Mouse (Mus musculus) heart, embryonic 15.5 days (tissue): ENCODE data around the gene Clnk. TPM values are rescaled to one million over a fixed set of nuclear protein-coding genes. Genes with fewer than 3 reads are reported as not detected.

Source experiments
- ATAC-seq: fragments of 200-750 bp; cut with Nextera tagmentation; replicated peaks from 2 replicates; pipeline ENCODE4 v1.8.0; 2017; ENCODE audit warnings: low read depth, moderate TSS enrichment; ENCODE audit not compliant: insufficient number of reproducible peaks, insufficient read depth, low FRiP score
- H3K27ac ChIP-seq: fragments of 300-500 bp; sonication (generic); 2 replicates; pipeline ENCODE4 v1.5.1; 2015; ENCODE audit warnings: mild to moderate bottlenecking, inconsistent platforms
- H3K27me3 ChIP-seq: fragments of 300-500 bp; sonication (generic); 2 replicates; pipeline ENCODE4 v1.6.1; 2015; ENCODE audit warnings: inconsistent platforms
- H3K36me3 ChIP-seq: fragments of 300-500 bp; sonication (generic); 2 replicates; pipeline ENCODE4 v1.6.1; 2015; ENCODE audit warnings: mild to moderate bottlenecking, inconsistent platforms
- H3K4me1 ChIP-seq: fragments of 300-500 bp; sonication (generic); replicated peaks from 2 replicates; pipeline ENCODE4 v1.6.1; 2015; ENCODE audit warnings: inconsistent platforms
- H3K4me2 ChIP-seq: fragments of 300-500 bp; sonication (generic); 2 replicates; pipeline ENCODE4 v1.6.1; 2015; ENCODE audit warnings: inconsistent platforms, mild to moderate bottlenecking, moderate library complexity
- H3K4me3 ChIP-seq: fragments of 300-500 bp; sonication (generic); 2 replicates; pipeline ENCODE4 v1.5.1; 2015; ENCODE audit warnings: mild to moderate bottlenecking, inconsistent platforms
- H3K9ac ChIP-seq: fragments of 300-500 bp; sonication (generic); 2 replicates; pipeline ENCODE4 v1.6.1; 2015; ENCODE audit warnings: mild to moderate bottlenecking, inconsistent platforms
- H3K9me3 ChIP-seq: fragments of 300-500 bp; sonication (generic); replicated peaks from 2 replicates; pipeline ENCODE4 v1.6.1; 2016; ENCODE audit warnings: inconsistent platforms
- whole genome bisulfite sequencing: fragments of 180-500 bp; shearing (Covaris S2); methylation state at CpG from one replicate; pipeline ENCODE4 v1.1.7; 2015; ENCODE audit warnings: mixed read lengths; 5-methylcytosine and 5-hydroxymethylcytosine counted together
- polyA plus RNA-seq: library from polyadenylated mRNA; unstranded; fragments of >200 nt; fragmentation: Nextera tagmentation; extraction: Ambion mirVana; gene quantifications from 2 replicates; pipeline ENCODE4 v1.2.1, GENCODE M21; 2015

Gene Clnk
- polyA plus RNA-seq, 1 experiment from 2014 or later: not detected

DNA sequence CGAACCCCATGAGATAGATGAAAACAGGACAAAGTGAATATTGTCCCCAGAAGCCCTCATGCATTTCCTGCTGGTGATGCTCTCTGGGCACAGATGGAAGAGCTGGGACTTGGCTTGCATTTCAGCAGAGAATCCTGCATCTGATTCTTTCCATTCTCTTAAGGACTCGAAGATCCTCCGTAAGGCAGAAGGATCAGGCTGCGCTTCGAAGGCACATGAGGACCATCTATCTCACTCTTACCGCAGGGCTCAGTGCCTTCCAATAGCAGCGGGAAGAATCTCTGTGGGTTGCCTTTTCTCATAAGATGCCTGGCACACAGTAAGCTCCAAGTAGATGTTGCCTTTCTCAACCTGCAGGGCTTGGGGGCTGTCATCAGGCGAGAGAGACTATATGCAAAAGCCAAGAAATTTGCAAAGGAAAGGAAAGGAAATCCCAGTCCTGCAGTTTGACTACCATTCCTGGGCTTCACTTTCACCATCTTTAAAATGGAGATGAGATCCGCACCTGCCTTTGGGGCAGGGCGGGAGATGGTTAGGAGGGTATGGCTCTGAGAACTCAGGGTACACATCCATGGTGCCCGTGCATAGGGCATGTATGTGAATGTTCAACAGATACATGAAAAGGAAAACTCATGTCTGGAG is 167.6 kb downstream of the Clnk start:
- Histone ChIP-seq H3K9ac (no peak overlapping the region), H3K27me3 (no peaks in the 10 kb centered on the region), H3K9me3 (no peaks in the 10 kb centered on the region), H3K4me3 (no peak overlapping the region), H3K36me3 (no peaks in the 10 kb centered on the region), H3K4me1 (no peaks in the 10 kb centered on the region), H3K27ac (no peak overlapping the region), H3K4me2 (no peak overlapping the region)
- 66% methylated on average over 11 of the region's 11 CpGs for WGBS
- ATAC-seq: no peak

DNA sequence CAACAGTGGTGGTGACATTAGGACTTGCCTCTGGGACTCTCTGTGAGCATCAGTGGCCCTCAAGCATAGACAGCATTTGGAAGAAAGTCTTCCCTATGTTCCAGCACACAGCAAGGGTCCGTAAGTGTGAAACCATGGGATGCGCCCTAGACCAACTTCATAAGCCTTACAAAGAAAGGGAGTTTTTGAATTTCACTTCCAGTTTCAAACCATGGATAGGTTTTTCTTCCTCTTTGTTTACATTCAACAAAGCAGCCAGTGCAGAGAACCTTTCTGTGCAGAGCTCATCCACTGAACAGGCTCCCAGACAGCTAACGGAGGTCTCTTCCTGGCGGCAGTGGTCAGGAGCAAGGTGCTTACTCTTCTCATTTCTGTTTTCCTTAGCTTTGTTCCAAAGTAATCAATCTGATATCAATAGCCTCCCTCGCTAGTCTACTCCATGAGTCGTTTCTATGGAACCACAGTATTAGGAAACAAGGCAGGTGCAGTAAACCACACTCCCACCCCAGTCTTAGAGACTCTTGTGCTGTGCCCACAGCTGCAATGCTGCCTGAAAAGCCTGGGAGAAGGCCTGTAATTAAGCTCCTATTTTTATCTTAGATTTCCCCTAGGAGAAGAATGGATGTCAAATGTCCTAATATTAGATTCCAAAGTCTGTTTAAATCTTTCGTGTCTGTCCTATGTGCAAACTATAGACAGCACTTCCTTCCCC is 169.1 kb downstream of the Clnk start:
- no peaks in the 10 kb centered on the region for H3K27me3 ChIP-seq
- H3K4me1 ChIP-seq: no peaks in the 10 kb centered on the region
- H3K4me3 ChIP-seq: no peak overlapping the region
- H3K9ac ChIP-seq: no peak overlapping the region
- WGBS: 69% methylated on average over 7 of the region's 7 CpGs
- no peak for ATAC-seq
- H3K27ac ChIP-seq: no peak overlapping the region
- no peaks in the 10 kb centered on the region for H3K36me3 ChIP-seq
- no peaks in the 10 kb centered on the region for H3K9me3 ChIP-seq
- no peak overlapping the region for H3K4me2 ChIP-seq

DNA sequence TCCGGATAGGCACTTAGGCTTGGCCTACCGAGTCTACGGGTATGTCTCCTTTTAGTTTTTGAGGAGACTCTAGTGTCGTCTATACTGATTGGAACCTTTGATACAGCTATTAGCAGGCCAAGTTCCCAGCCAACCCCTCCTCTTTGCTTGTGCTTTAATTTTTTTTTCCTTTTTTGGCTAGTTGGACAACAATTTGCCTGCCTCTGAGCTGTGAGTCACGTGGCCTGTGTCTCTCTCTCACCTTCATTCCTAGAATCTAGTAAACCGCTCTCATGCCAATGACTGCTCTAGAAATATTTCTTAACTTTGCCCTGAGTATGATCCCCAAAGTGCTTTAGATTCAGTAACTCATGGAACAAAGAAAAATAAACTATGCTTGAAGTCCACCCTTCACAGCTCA is 173.7 kb downstream of the Clnk start:
- no peak for ATAC-seq
- Histone ChIP-seq H3K9ac (no peak overlapping the region), H3K4me1 (no peaks in the 10 kb centered on the region), H3K4me3 (no peak overlapping the region), H3K9me3 (no peaks in the 10 kb centered on the region), H3K27ac (no peak overlapping the region), H3K4me2 (no peak overlapping the region), H3K36me3 (no peaks in the 10 kb centered on the region), H3K27me3 (no peaks in the 10 kb centered on the region)
- WGBS: 91% methylated on average over 6 of the region's 6 CpGs

DNA sequence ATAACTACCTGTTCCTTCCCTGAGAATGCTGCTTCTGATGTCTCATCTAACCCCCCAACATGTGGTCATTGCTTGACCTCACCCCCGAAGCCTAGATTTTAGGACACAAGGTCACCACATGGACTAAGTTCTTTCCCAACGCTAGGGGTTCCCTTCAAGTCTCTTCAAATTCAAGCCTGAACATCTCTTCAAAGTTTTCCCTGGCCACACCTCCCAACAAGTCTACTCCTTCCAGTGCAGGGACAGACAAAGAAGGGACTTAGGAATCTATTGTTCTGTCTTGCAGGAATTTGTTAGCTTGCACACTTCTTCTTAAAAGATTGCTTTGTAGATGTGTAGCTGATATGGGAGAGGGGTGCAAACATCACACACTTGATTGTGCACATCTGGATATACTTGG is 174.5 kb downstream of the Clnk start:
- no peak overlapping the region for H3K4me2 ChIP-seq
- H3K27me3 ChIP-seq: no peaks in the 10 kb centered on the region
- ATAC-seq: no peak
- no peak overlapping the region for H3K27ac ChIP-seq
- no peaks in the 10 kb centered on the region for H3K9me3 ChIP-seq
- WGBS: 64% methylated on average over 2 of the region's 2 CpGs
- H3K4me3 ChIP-seq: no peak overlapping the region
- no peaks in the 10 kb centered on the region for H3K36me3 ChIP-seq
- no peaks in the 10 kb centered on the region for H3K4me1 ChIP-seq
- no peak overlapping the region for H3K9ac ChIP-seq

DNA sequence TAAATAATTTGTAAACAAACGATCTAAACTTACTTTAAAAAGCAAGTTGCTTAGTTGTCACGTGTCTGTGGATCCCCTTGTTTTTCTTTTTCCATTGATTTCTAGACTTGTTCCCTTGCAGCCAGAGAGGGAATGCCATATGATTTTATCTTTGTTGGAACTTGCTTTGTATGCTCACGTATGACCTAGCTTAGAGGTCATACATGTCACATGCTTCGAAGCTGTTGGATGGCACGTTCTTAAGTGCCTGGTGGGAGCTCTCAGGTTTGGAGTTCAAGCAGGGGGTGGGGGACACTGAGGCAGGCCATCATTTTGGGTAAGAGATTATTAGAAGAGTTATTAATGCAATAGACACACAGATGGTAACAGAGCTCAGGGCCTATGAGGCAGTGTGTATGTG is 178.1 kb downstream of the Clnk start:
- Histone ChIP-seq H3K27me3 (no peaks in the 10 kb centered on the region), H3K4me1 (no peaks in the 10 kb centered on the region), H3K9me3 (no peaks in the 10 kb centered on the region), H3K27ac (no peak overlapping the region), H3K9ac (no peak overlapping the region), H3K4me2 (no peak overlapping the region), H3K4me3 (no peak overlapping the region), H3K36me3 (no peaks in the 10 kb centered on the region)
- no peak for ATAC-seq
- 65% methylated on average over 5 of the region's 5 CpGs for WGBS

DNA sequence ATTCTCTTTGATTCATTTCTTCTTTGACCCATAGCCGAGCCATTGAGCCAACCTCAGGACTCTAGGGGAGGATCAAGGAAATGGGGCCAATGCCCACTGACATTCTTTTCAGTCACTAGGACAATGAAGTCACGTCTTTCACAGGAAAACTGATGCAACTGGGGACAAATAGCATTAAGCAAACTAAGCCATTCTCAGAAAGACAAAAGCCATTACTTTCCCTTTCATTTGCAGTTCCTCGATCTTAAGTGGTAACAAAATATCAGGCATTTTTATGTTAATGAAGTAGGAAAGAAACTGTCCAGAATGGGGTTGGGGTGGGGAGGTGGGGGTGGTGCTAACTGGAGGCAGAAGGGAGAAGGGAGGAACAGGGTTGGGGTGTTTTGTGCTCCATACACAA is 178.6 kb downstream of the Clnk start:
- H3K4me3 ChIP-seq: no peak overlapping the region
- WGBS: 57% methylated on average over 3 of the region's 3 CpGs

DNA sequence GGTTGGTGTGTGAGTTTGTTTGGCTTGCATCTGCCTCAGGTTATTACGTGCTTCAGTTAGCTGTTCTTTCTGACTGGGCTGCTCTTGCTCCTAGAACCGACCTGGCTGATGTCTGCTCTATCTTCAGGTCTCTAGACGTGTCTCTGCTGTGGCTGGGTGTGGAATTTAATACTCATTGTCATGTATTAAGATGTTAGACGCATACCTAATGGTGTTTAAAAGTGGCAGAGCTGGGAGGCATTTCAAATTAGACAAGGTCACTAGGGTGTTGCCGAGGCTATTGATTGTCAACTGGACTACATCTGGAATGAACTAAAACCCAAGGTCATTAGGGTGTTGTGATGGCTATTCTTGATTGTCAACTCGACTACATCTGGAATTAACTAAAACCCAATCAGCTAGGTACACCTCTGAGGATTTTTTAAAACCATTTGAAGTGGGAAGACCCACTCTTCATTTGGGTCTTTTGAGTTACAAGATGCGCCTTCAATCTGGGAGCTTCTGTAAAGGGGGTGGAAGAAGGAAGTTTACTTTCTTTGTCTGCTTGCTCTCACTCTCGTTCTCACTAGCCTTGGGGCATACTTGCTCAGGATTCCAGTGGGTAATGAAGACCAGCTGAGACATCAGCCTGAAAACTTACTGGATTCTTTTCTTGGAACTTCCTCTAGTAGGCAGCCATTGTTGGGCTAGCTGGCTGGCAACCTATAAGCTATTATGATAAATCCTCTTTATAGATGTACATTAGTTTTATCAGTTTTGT is 179.8 kb downstream of the Clnk start:
- H3K36me3 ChIP-seq: no peaks in the 10 kb centered on the region
- ATAC-seq: no peak
- H3K27me3 ChIP-seq: no peaks in the 10 kb centered on the region
- no peak overlapping the region for H3K4me3 ChIP-seq
- H3K4me2 ChIP-seq: no peak overlapping the region
- H3K9ac ChIP-seq: no peak overlapping the region
- no peak overlapping the region for H3K27ac ChIP-seq
- no peaks in the 10 kb centered on the region for H3K9me3 ChIP-seq
- 74% methylated on average over 8 of the region's 8 CpGs for WGBS
- H3K4me1 ChIP-seq: no peaks in the 10 kb centered on the region

More for the DNA sequence above, 178.6 kb downstream of the Clnk start:
- Histone ChIP-seq H3K27ac (no peak overlapping the region), H3K36me3 (no peaks in the 10 kb centered on the region), H3K27me3 (no peaks in the 10 kb centered on the region), H3K4me2 (no peak overlapping the region), H3K9me3 (no peaks in the 10 kb centered on the region), H3K9ac (no peak overlapping the region), H3K4me1 (no peaks in the 10 kb centered on the region)
- ATAC-seq: no peak

DNA sequence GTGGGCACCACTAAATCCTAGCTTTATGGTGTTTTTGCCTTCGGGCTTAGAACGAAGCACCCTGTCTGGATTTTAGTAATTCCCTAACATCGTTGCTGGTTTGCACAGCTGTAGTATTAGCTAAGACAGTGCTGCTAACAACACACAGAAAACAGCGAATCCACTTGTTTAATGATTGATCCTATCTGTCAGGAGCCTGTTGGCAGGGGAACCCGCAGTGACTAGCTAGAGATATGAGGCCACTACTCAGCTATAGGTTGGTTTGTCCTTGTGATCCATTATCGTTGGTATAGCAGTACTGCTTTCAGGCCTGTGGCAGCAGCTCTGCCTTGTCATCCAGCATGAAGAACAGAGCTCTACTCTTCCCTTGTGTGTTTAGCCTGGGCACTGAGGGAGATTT is 183.8 kb downstream of the Clnk start:
- Histone ChIP-seq H3K27ac (no peak overlapping the region), H3K4me1 (no peaks in the 10 kb centered on the region), H3K4me3 (no peak overlapping the region), H3K36me3 (no peaks in the 10 kb centered on the region), H3K27me3 (no peaks in the 10 kb centered on the region), H3K9me3 (no peaks in the 10 kb centered on the region), H3K4me2 (no peak overlapping the region), H3K9ac (no peak overlapping the region)
- ATAC-seq: no peak
- 81% methylated on average over 6 of the region's 6 CpGs for WGBS

DNA sequence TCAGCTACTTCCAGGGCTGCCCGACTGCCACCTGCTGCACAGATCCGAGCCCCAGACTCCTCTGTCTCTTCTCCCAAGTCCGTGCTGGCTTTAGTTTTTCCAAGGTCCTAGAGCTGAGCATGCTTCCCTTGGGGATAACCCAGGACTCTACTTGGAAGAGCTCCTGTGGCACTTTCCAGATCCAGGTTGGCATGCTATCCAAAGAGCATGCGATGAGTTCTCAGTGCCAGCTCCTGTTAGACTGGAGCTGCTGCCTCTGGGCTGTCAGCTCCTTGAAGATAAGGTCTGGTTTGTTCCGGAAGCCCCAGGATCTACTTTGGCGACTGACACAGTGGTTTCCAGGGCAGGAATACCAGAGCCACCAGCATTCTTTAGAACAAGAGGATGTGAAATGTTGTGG is 187.4 kb downstream of the Clnk start:
- Histone ChIP-seq H3K27me3 (no peaks in the 10 kb centered on the region), H3K4me2 (no peak overlapping the region), H3K27ac (no peak overlapping the region), H3K4me1 (no peaks in the 10 kb centered on the region), H3K36me3 (no peaks in the 10 kb centered on the region), H3K9ac (no peak overlapping the region), H3K9me3 (no peaks in the 10 kb centered on the region), H3K4me3 (no peak overlapping the region)
- ATAC-seq: no peak
- 62% methylated on average over 6 of the region's 6 CpGs for WGBS

DNA sequence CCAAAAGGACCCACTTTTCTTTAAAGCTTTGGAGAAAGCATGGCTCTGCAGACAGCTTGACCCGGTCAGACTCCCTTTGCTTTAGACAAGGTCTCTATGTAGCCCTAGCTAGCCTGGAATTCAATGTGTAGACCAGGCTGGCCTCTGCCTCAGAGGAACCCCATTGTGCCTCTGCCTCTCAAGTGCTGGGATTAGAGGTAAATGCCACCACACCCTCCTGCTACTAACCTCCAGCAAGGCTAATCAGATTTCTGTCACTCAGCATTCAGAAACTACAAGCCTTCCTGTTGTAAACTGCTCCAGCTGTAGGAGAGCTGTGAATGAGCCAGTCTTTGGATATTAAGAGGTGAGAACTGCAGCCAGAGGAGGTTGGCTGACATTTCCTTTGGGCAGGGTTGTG is 188.9 kb downstream of the Clnk start:
- Histone ChIP-seq H3K4me3 (no peak overlapping the region), H3K27ac (no peak overlapping the region), H3K27me3 (no peaks in the 10 kb centered on the region), H3K9ac (no peak overlapping the region), H3K9me3 (no peaks in the 10 kb centered on the region), H3K36me3 (no peaks in the 10 kb centered on the region), H3K4me1 (peaks cover 7% of the 10 kb centered on the region; the same call in 1 of the 2 replicates), H3K4me2 (no peak overlapping the region)
- 58% methylated on average over 1 of the region's 1 CpGs for WGBS
- ATAC-seq: no peak

DNA sequence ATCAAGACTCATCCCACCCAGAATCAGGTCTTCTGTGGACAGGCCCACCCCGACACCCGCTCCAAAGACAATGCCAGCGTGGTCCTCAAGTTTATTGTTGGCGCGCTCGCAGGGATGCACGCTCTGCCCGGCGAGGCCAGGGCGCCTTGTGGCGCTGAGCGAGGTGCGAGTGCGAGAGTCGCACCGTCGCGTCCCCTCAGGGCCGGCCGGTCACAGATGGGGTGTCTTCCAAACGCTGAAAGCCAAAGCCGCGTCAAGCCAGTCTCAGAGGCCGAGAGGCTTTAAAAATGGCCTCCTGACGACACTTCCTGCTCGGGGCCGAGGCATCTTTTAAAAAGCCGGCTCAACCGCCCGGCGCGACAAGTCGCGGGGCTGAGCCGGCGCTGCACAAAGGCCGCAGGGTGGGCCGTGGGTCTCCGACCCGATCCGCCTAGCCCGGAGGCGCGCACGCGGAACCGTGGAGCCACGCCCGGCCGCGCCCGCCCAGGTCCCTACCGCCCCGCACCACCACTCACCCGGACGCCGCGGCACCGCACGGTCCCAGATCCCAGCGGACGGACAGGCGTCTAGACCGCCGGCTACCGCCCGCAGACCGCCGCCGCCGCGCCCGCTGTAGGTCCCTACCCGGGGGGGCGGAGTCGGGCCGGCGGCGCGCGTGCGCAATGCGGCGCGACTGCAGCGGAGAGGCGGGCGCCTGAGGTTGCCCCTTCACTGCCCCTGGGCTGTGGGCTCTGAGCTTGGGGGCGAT is 192.3 kb downstream of the Clnk start, which contains the start of gene Zfp518b:
Gene Zfp518b (minus strand): TSS at position 663 of the 748 bp plus-strand sequence.
- peak; percentile 86 for ATAC-seq
- peak within 1 kb of the TSS; percentile 87 for H3K4me3 ChIP-seq
- peak within 1 kb of the TSS; percentile 83 for H3K27ac ChIP-seq
- H3K27me3 ChIP-seq: no peaks in the 10 kb centered on the region
- H3K9me3 ChIP-seq: no peaks in the 10 kb centered on the region
- peaks cover 7% of the 10 kb centered on the region; the same call in 1 of the 2 replicates for H3K4me1 ChIP-seq
- H3K9ac ChIP-seq: peak within 1 kb of the TSS; percentile 88
- WGBS: under 1% methylated on average over 89 of the region's 89 CpGs
- peaks cover 5% of the 10 kb centered on the region; the same call in 1 of the 2 replicates for H3K36me3 ChIP-seq
- peak within 1 kb of the TSS; percentile 82 for H3K4me2 ChIP-seq
